Mouse (Mus musculus) thymus, postnatal 36 days (tissue): Measurements from ENCODE around the gene Nploc4.

ENCODE experiments used
- DNase-seq, 2 experiments: peaks; one replicate each; pipeline ENCODE4 v3.0.0; 2022; ENCODE audit warnings: mixed read lengths in 2 of 2

Gene Nploc4

DNA sequence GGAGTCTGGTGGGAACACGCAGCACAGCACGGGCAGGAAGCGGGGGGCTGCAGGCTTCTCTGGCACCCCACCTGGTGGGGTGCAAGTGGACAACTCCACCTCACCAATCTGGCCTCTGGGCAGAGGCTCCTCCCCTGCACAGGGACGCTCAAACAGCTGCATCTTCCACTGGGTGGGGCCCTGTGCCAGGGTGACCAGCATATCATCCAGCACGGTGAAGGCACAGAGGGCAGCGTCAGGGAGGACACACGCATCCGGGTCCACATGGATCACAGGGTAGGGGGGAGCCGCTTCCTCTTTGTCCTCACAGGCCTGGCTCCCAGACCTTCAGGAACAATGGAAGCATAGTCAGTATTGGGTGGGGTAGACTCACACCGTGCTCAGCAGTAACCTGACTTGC lies 60.2 kb downstream of the Nploc4 start:
- DNase-seq = no peak

GRCm38 (mm10) chr11:120376302-120377160 lies 61.0 kb downstream of the Nploc4 start:
- DNase-seq = no peak

- no peak for DNase-seq
Observed at GRCm38 (mm10) chr11:120375324-120375723, 62.2 kb downstream of the Nploc4 start.

GRCm38 (mm10) chr11:120373820-120374586 lies 63.5 kb downstream of the Nploc4 start:
- DNase-seq = no peak

GRCm38 (mm10) chr11:120373025-120373424 lies 64.5 kb downstream of the Nploc4 start:
- no peak for DNase-seq

DNA sequence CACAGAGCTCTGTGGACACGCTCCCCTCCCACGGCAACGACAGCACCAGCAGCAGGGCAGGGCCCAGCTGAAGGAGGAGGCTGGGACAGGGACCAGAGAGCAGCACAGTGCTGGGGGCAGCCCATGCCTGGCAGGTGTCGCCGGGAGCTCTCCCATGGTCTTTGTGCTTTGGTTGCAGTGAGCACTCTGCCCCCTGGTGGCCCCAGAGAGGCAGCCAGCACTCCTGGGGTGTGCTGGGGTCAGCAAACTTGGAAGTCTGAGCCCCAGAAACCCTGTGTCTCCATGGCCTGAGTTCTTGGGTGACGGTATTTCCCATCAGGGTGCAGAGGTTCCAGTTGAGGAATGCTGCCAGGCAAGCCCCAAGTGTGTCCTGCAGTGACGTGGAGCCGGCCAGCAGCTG lies 67.9 kb downstream of the Nploc4 start:
- peak; percentile 71 to 75 for DNase-seq

- DNase-seq = no peak
Observed at GRCm38 (mm10) chr11:120366443-120367027, 71.0 kb downstream of the Nploc4 start.

DNA sequence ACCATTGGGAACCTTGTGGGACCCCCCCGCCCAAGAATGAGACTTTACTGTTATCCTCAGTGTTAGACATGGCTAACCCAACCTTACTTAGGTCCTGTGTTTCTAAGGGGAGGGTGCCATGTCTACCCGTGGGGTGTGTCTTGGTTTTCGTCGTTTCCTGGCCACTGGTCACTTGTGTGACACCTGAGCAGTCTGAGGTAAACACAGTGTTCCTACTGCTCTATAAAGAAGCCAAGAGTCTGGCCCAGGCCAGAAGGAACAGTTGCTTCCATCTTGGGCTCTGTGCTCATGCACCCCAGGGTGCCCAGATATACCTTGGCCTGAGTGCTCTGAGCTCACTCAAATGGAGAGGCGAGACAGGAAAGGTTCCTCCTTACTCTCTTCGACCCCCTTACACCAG lies 74.6 kb downstream of the Nploc4 start:
- DNase-seq = no peak

DNA sequence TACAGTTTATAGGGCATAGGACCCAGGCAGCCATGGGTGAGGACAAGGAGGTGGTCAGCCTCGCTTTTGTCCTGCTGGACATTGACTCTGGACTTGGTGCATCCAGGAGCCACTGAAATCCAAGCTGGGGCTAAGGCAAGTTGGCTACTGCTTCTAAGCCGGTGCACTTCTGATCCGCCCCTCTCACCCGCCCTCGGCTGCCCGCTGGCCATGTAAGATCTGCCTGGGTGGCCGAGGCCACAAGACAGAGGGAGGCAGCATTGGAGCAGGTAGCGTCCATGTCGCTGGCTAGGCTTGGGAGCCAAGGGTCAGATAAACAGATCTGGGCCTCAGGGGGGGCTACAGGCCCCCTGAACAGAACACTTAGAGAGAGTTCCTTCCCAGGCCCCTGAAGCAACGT lies 76.2 kb downstream of the Nploc4 start, which contains the start of gene Fscn2:
Fscn2 (plus strand) TSS at position 240 of the 400 bp plus-strand sequence.
- DNase-seq = no peak

- no peak for DNase-seq
Observed at GRCm38 (mm10) chr11:120360755-120361154, 76.8 kb downstream of the Nploc4 start.

DNA sequence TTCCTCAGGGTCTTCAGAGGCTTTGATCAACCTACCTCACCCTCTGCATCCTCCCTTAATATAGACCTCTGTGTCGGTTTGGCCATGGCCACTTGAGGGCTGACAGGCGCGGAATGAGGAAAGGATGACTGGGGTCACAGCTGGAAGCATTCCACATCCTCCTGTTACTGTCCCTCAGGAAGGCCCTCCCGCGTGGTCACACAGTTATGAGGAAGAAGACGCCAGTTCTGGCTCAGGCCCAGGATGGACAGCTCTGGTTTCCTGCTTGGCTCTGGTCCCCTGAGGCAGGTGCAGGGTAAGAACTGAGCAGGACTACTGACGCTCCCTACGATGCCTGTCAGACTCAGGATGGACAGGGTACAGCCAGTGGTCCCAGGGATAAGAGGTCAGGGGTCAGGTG lies 77.4 kb downstream of the Nploc4 start:
- DNase-seq = no peak

GRCm38 (mm10) chr11:120359391-120359790 lies 78.1 kb downstream of the Nploc4 start:
- no peak for DNase-seq

GRCm38 (mm10) chr11:120357791-120358401 lies 79.6 kb downstream of the Nploc4 start:
- DNase-seq = no peak

GRCm38 (mm10) chr11:120356900-120357299 lies 80.6 kb downstream of the Nploc4 start:
- DNase-seq = no peak

DNA sequence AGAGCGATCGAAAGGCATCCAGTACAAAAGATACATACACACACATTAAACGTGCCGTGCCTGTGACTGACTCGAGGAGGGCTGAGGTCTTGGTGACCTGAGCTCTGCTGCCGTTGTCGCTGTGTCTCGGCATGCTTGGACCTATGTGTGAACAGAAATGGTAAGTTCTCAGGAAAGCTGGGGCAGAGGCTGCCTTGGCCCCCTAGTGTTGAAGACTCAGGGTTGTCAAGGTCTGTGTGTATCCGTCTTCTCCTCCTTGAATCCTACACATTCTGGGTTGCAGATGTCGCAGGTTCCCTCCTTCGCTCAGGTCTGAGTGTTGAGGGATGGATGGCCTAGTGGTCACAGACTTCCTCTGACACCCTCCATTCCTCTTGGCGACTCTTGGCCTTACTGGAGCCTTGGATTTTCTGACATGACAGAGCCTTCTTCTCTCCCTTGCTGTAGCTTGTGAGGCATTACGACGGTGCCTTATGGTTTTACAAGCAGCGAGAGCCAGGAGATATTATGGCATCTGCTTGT lies 81.1 kb downstream of the Nploc4 start:
- DNase-seq = peak in 1 of 2 experiments; percentile 6

GRCm38 (mm10) chr11:120355277-120356039 lies 82.0 kb downstream of the Nploc4 start:
- DNase-seq = peak in 1 of 2 experiments; percentile 2

GRCm38 (mm10) chr11:120354304-120355276 lies 82.9 kb downstream of the Nploc4 start:
- DNase-seq = peak in 1 of 2 experiments; percentile 2

DNA sequence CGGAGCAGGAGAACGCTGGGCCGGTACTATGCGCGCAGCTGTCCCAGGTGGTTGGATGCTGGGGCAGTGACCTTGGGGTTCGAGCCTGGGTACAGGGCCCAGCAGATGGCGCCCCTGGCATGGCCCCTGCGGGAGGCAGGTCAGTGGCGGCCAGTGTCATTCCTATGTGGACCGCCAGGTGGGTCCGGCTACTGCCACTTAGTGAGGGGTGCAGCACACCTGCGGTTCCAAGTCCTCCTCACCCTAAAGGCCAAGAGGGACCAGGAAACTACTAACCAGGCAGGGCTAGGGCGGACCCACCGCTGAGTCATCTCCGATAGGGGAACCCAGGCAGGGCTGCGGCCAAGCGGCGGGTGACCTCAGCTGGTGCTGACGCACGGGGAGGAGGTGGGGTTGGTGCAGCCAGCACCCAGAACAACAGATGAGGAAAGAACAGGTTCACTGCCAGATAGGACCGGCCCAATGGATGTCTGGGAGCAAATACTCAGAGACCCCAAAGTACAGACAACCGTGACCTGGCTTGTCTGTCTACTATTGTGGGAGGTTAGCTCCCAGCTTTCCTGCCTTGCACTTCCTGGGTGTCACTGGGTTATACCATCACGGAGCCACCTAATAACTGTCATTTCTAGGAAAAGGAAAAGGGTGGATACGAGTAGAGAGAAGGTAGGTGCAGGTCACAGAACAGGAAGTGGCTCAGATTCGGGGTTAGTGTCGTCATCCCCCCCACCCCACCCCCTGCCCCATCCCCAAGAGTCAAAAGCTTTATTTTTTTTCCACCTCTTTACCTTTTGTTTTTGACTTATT lies 83.8 kb downstream of the Nploc4 start:
- DNase-seq = peak; percentile 78 to 79

- DNase-seq = peak; percentile 4 to 19
Observed at GRCm38 (mm10) chr11:120352571-120353290, 84.8 kb downstream of the Nploc4 start.
